Mouse (Mus musculus): ENCODE measurements at regions not wholly inside any gene's neighbourhood (a gene's known extent, or its start where the extent isn't known, plus 50 kb on each side); places are given as distances from the start of the nearest gene placed in this dataset.

GRCm38 (mm10) chr17:47298396-47298919, 70.2 kb upstream of the Mrps10 start:
- Histone ChIP-seq H3K4me3 (ENCODE audit: low read length) (no peak overlapping the region), H3K4me2 (ENCODE audit: low read depth, low read length) (no peak overlapping the region), H3K36me3 (ENCODE audit: insufficient read depth, low read length) (no peaks in the 10 kb centered on the region), H3K27ac (no peak overlapping the region), H3K4me1 (ENCODE audit: insufficient read depth, low read length) (0 out of 2 replicates have a peak, but pooled peaks cover 9% of the 10 kb centered on the region), H3K27me3 (ENCODE audit: insufficient read depth, low read length) (no peaks in the 10 kb centered on the region), H3K9ac (replicated peaks; ENCODE audit: low read length) (no peak overlapping the region), H3K9me3 (ENCODE audit: low read length) (no peaks in the 10 kb centered on the region)
- DNase-seq (ENCODE audit: low spot score) (no peak), ATAC-seq (no peak)
- no peak for TF ChIP-seq CTCF (IDR thresholded peaks at IDR 0.05; ENCODE audit: low read depth)
- 85% methylated on average over 6 of the region's 6 CpGs for WGBS

- H3K4me1 ChIP-seq (ENCODE audit: insufficient read depth, low read length) = 0 out of 2 replicates have a peak, but pooled peaks cover 9% of the 10 kb centered on the region
- H3K9ac ChIP-seq (replicated peaks; ENCODE audit: low read length) = no peak overlapping the region
- no peak overlapping the region for H3K4me3 ChIP-seq (ENCODE audit: low read length)
- no peak overlapping the region for H3K4me2 ChIP-seq (ENCODE audit: low read depth, low read length)
- H3K9me3 ChIP-seq (ENCODE audit: low read length) = no peaks in the 10 kb centered on the region
- 95% methylated on average over 8 of the region's 8 CpGs for WGBS
- peak; percentile 61 for TF ChIP-seq CTCF (IDR thresholded peaks at IDR 0.05; ENCODE audit: low read depth)
- H3K36me3 ChIP-seq (ENCODE audit: insufficient read depth, low read length) = no peaks in the 10 kb centered on the region
- ATAC-seq (no peak), DNase-seq (ENCODE audit: low spot score) (peak; percentile 53)
- no peak overlapping the region for H3K27ac ChIP-seq
- H3K27me3 ChIP-seq (ENCODE audit: insufficient read depth, low read length) = no peaks in the 10 kb centered on the region
Observed at GRCm38 (mm10) chr17:47297965-47298364, 70.7 kb upstream of the Mrps10 start.

- Histone ChIP-seq H3K4me3 (ENCODE audit: low read length) (no peak overlapping the region), H3K4me1 (ENCODE audit: insufficient read depth, low read length) (0 out of 2 replicates have a peak, but pooled peaks cover 9% of the 10 kb centered on the region), H3K4me2 (ENCODE audit: low read depth, low read length) (no peak overlapping the region), H3K9me3 (ENCODE audit: low read length) (no peaks in the 10 kb centered on the region), H3K27ac (no peak overlapping the region), H3K9ac (replicated peaks; ENCODE audit: low read length) (no peak overlapping the region), H3K27me3 (ENCODE audit: insufficient read depth, low read length) (no peaks in the 10 kb centered on the region), H3K36me3 (ENCODE audit: insufficient read depth, low read length) (no peaks in the 10 kb centered on the region)
- TF ChIP-seq CTCF (IDR thresholded peaks at IDR 0.05; ENCODE audit: low read depth) = no peak
- DNase-seq (ENCODE audit: low spot score) (no peak), ATAC-seq (no peak)
- WGBS = 87% methylated on average over 9 of the region's 9 CpGs
Observed at GRCm38 (mm10) chr17:47296709-47297450, 71.8 kb upstream of the Mrps10 start.

- H3K27ac ChIP-seq = no peak overlapping the region
- H3K27me3 ChIP-seq (ENCODE audit: insufficient read depth, low read length) = no peaks in the 10 kb centered on the region
- no peak for DNase-seq (ENCODE audit: low spot score)
- ATAC-seq = no peak
- no peak overlapping the region for H3K4me2 ChIP-seq (ENCODE audit: low read depth, low read length)
- 0 out of 2 replicates have a peak, but pooled peaks cover 9% of the 10 kb centered on the region for H3K4me1 ChIP-seq (ENCODE audit: insufficient read depth, low read length)
- no peak for TF ChIP-seq CTCF (IDR thresholded peaks at IDR 0.05; ENCODE audit: low read depth)
- H3K9ac ChIP-seq (replicated peaks; ENCODE audit: low read length) = no peak overlapping the region
- no peak overlapping the region for H3K4me3 ChIP-seq (ENCODE audit: low read length)
- WGBS = 54% methylated on average over 17 of the region's 17 CpGs
- H3K36me3 ChIP-seq (ENCODE audit: insufficient read depth, low read length) = no peaks in the 10 kb centered on the region
- no peaks in the 10 kb centered on the region for H3K9me3 ChIP-seq (ENCODE audit: low read length)
Observed at GRCm38 (mm10) chr17:47295315-47296011, 73.2 kb upstream of the Mrps10 start.

- Histone ChIP-seq H3K36me3 (ENCODE audit: insufficient read depth, low read length) (no peaks in the 10 kb centered on the region), H3K9me3 (ENCODE audit: low read length) (no peaks in the 10 kb centered on the region), H3K4me1 (ENCODE audit: insufficient read depth, low read length) (0 out of 2 replicates have a peak, but pooled peaks cover 9% of the 10 kb centered on the region), H3K27ac (no peak overlapping the region), H3K27me3 (ENCODE audit: insufficient read depth, low read length) (no peaks in the 10 kb centered on the region), H3K9ac (replicated peaks; ENCODE audit: low read length) (no peak overlapping the region), H3K4me3 (ENCODE audit: low read length) (no peak overlapping the region), H3K4me2 (ENCODE audit: low read depth, low read length) (no peak overlapping the region)
- ATAC-seq = peak; percentile 52; the same call in 1 of the 2 replicates
- peak; percentile 28 for DNase-seq (ENCODE audit: low spot score)
- WGBS = 43% methylated on average over 5 of the region's 5 CpGs
- no peak for TF ChIP-seq CTCF (IDR thresholded peaks at IDR 0.05; ENCODE audit: low read depth)
Observed at GRCm38 (mm10) chr17:47294091-47294534, 74.6 kb upstream of the Mrps10 start.

GRCm38 (mm10) chr17:47293178-47293577, 75.5 kb upstream of the Mrps10 start:
- Histone ChIP-seq H3K36me3 (ENCODE audit: insufficient read depth, low read length) (no peaks in the 10 kb centered on the region), H3K4me1 (ENCODE audit: insufficient read depth, low read length) (0 out of 2 replicates have a peak, but pooled peaks cover 9% of the 10 kb centered on the region), H3K27ac (no peak overlapping the region), H3K9me3 (ENCODE audit: low read length) (no peaks in the 10 kb centered on the region), H3K27me3 (ENCODE audit: insufficient read depth, low read length) (no peaks in the 10 kb centered on the region), H3K4me2 (ENCODE audit: low read depth, low read length) (no peak overlapping the region), H3K9ac (replicated peaks; ENCODE audit: low read length) (no peak overlapping the region), H3K4me3 (ENCODE audit: low read length) (no peak overlapping the region)
- no peak for TF ChIP-seq CTCF (IDR thresholded peaks at IDR 0.05; ENCODE audit: low read depth)
- DNase-seq (ENCODE audit: low spot score) = no peak
- no peak for ATAC-seq
- WGBS = 91% methylated on average over 8 of the region's 8 CpGs

Measured in hindbrain, postnatal 0 days (tissue).